Mouse (Mus musculus) embryonic facial prominence, embryonic 12.5 days (tissue): ENCODE results near the gene Gtpbp1. TPM values are rescaled to one million over a fixed set of nuclear protein-coding genes. Genes with fewer than 3 reads are reported as not detected.
A peak's percentile ranks its signal among the peaks of the same experiment; 100 is the strongest.

Experiments
- ATAC-seq: fragments of 200-750 bp; cut with Nextera tagmentation; 2 replicates; pipeline ENCODE4 v1.8.0; 2017; ENCODE audit not compliant: insufficient number of reproducible peaks, insufficient read depth, low FRiP score, low TSS enrichment
- H3K27ac ChIP-seq: fragments of 300-500 bp; sonication (generic); 2 replicates; pipeline ENCODE4 v1.5.1; 2016; ENCODE audit warnings: mild to moderate bottlenecking
- H3K27me3 ChIP-seq: fragments of 300-500 bp; sonication (generic); 2 replicates; pipeline ENCODE4 v1.6.1; 2016; ENCODE audit warnings: mild to moderate bottlenecking, moderate library complexity
- H3K36me3 ChIP-seq: fragments of 300-500 bp; sonication (generic); 2 replicates; pipeline ENCODE4 v1.6.1; 2016; ENCODE audit warnings: mild to moderate bottlenecking
- H3K4me1 ChIP-seq: fragments of 300-500 bp; sonication (generic); 2 replicates; pipeline ENCODE4 v1.6.1; 2016
- H3K4me2 ChIP-seq: fragments of 300-500 bp; sonication (generic); replicated peaks from 2 replicates; pipeline ENCODE4 v1.6.1; 2016; ENCODE audit warnings: mild to moderate bottlenecking, moderate library complexity
- H3K4me3 ChIP-seq: fragments of 300-500 bp; sonication (generic); 2 replicates; pipeline ENCODE4 v1.5.1; 2016; ENCODE audit warnings: mild to moderate bottlenecking
- H3K9ac ChIP-seq: fragments of 300-500 bp; sonication (generic); 2 replicates; pipeline ENCODE4 v1.6.1; 2016; ENCODE audit warnings: mild to moderate bottlenecking, moderate library complexity
- H3K9me3 ChIP-seq: fragments of 300-500 bp; sonication (generic); 2 replicates; pipeline ENCODE4 v1.6.1; 2016; ENCODE audit warnings: mild to moderate bottlenecking, moderate library complexity
- WGBS: fragments of 180-500 bp; shearing (Covaris S2); methylation state at CpG from one replicate; pipeline ENCODE4 v1.1.7; 2016; 5-methylcytosine and 5-hydroxymethylcytosine counted together
- polyA plus RNA-seq: library from polyadenylated mRNA; unstranded; fragments of >200 nt; fragmentation: Nextera tagmentation; extraction: Ambion mirVana; gene quantifications from 2 replicates; pipeline ENCODE4 v1.2.1, GENCODE M21; 2016

Gene Gtpbp1
- polyA plus RNA-seq, 1 experiment from 2014 or later = 41.5 TPM

DNA sequence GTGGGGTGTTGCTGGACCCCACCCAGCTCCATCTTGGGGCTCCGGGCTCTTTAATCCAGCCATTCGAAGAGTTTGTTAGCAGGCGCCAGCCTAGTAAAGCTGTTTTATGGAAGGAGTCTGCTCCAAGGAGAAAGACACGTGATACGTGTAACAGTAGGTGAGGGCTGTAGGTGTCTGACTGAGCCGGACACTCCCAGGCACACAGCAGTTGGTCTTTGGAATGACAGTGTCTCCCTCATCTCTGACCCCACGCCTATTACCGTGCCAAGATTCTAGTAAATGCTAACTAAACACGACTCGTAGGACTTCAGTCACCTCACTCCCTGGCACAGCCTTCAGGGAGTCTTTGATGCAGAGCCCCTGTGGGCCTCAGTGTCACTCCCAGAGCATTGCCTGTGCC lies 54.7 kb downstream of the Gtpbp1 start:
- no peak for ATAC-seq
- no peak overlapping the region for H3K4me3 ChIP-seq
- WGBS = 85% methylated on average over 10 of the region's 10 CpGs
- H3K9ac ChIP-seq = no peak overlapping the region; the same call in 1 of the 2 replicates
- H3K27ac ChIP-seq = no peak overlapping the region
- H3K27me3 ChIP-seq = no peaks in the 10 kb centered on the region
- no peak overlapping the region for H3K4me2 ChIP-seq
- H3K9me3 ChIP-seq = no peaks in the 10 kb centered on the region
- peaks cover 11% of the 10 kb centered on the region; the same call in 1 of the 2 replicates for H3K4me1 ChIP-seq
- no peaks in the 10 kb centered on the region for H3K36me3 ChIP-seq

- H3K4me3 ChIP-seq = no peak overlapping the region
- peaks cover 10% of the 10 kb centered on the region; the same call in 1 of the 2 replicates for H3K4me1 ChIP-seq
- no peak overlapping the region for H3K9ac ChIP-seq
- H3K4me2 ChIP-seq = no peak overlapping the region
- H3K27me3 ChIP-seq = no peaks in the 10 kb centered on the region
- no peaks in the 10 kb centered on the region for H3K36me3 ChIP-seq
- H3K9me3 ChIP-seq = no peaks in the 10 kb centered on the region
- no peak for ATAC-seq
- no peak overlapping the region for H3K27ac ChIP-seq
- 94% methylated on average over 5 of the region's 5 CpGs for WGBS
Observed at GRCm38 (mm10) chr15:79745883-79746282, 55.2 kb downstream of the Gtpbp1 start.

- H3K4me2 ChIP-seq = no peak overlapping the region
- WGBS = 50% methylated on average over 11 of the region's 11 CpGs
- H3K4me3 ChIP-seq = no peak overlapping the region
Observed at GRCm38 (mm10) chr15:79747998-79748397, 57.4 kb downstream of the Gtpbp1 start.

GRCm38 (mm10) chr15:79749162-79749561 lies 58.5 kb downstream of the Gtpbp1 start:
- H3K36me3 ChIP-seq = no peaks in the 10 kb centered on the region
- H3K4me1 ChIP-seq = no peaks in the 10 kb centered on the region
- no peak overlapping the region for H3K9ac ChIP-seq
- ATAC-seq = no peak
- H3K27ac ChIP-seq = no peak overlapping the region
- H3K27me3 ChIP-seq = no peaks in the 10 kb centered on the region
- 91% methylated on average over 7 of the region's 7 CpGs for WGBS
- no peak overlapping the region for H3K4me2 ChIP-seq
- H3K9me3 ChIP-seq = no peaks in the 10 kb centered on the region
- H3K4me3 ChIP-seq = no peak overlapping the region

More at GRCm38 (mm10) chr15:79747998-79748397, 57.4 kb downstream of the Gtpbp1 start:
- Histone ChIP-seq H3K36me3 (no peaks in the 10 kb centered on the region), H3K27me3 (no peaks in the 10 kb centered on the region), H3K9me3 (no peaks in the 10 kb centered on the region), H3K9ac (no peak overlapping the region), H3K4me1 (0 out of 2 replicates have a peak, but pooled peaks cover 2% of the 10 kb centered on the region), H3K27ac (no peak overlapping the region)
- ATAC-seq = no peak

- Histone ChIP-seq H3K36me3 (no peaks in the 10 kb centered on the region), H3K4me1 (no peaks in the 10 kb centered on the region), H3K27me3 (no peaks in the 10 kb centered on the region), H3K4me3 (no peak overlapping the region), H3K9ac (no peak overlapping the region), H3K9me3 (no peaks in the 10 kb centered on the region), H3K27ac (no peak overlapping the region), H3K4me2 (no peak overlapping the region)
- ATAC-seq = no peak
- WGBS = 87% methylated on average over 8 of the region's 8 CpGs
Observed at GRCm38 (mm10) chr15:79750266-79750665, 59.6 kb downstream of the Gtpbp1 start.

DNA sequence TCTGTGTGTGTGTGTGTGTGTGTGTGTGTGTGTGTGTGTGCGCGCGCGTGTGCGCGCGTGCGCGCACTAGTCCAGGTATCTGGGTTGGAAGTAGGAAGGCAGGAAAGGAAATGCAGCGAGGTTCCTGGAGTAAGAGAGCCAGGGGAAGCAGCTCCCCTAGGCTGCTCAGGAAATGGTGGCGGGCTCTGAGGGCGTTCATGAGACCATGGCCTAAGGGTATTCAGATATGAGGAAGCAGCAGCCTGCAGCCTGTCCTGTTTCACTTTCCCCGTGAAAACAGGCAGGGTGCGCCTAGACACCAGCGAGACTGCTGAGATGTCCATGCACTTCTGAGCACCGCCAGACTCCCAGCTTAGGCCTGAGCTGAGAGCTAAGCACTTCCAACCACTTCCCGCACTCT lies 61.1 kb downstream of the Gtpbp1 start:
- no peaks in the 10 kb centered on the region for H3K27me3 ChIP-seq
- no peak overlapping the region for H3K9ac ChIP-seq
- no peak overlapping the region for H3K4me2 ChIP-seq
- no peaks in the 10 kb centered on the region for H3K9me3 ChIP-seq
- ATAC-seq = no peak
- no peaks in the 10 kb centered on the region for H3K4me1 ChIP-seq
- H3K4me3 ChIP-seq = no peak overlapping the region
- 77% methylated on average over 17 of the region's 17 CpGs for WGBS
- H3K36me3 ChIP-seq = no peaks in the 10 kb centered on the region
- H3K27ac ChIP-seq = no peak overlapping the region

- Histone ChIP-seq H3K9ac (no peak overlapping the region), H3K9me3 (no peaks in the 10 kb centered on the region), H3K4me2 (no peak overlapping the region), H3K4me1 (no peaks in the 10 kb centered on the region), H3K27me3 (no peaks in the 10 kb centered on the region), H3K36me3 (no peaks in the 10 kb centered on the region), H3K4me3 (no peak overlapping the region), H3K27ac (no peak overlapping the region)
- 21% methylated on average over 11 of the region's 11 CpGs for WGBS
- ATAC-seq = no peak
Observed at GRCm38 (mm10) chr15:79752742-79753419, 62.2 kb downstream of the Gtpbp1 start.

GRCm38 (mm10) chr15:79753420-79753752 lies 62.7 kb downstream of the Gtpbp1 start:
- H3K27ac ChIP-seq = no peak overlapping the region
- 81% methylated on average over 3 of the region's 3 CpGs for WGBS

DNA sequence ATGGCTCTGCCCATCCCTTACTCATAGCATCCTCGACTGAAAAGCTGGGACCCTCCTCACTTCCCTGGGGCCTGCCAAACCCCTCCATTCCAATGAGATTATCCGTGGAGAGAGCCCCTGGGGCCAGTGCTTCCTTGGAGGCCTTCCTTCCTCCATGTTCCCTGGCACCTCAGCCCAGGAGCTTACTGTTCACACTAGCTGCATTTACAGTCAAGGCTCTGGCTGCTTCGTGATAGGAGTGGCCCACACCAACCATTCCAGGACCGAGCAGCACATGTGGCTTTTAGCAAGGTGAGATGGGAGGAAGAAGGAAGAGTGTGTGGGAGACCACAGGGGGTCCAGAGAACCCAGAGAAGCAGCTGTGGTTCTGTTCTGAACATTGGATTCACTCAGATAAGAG lies 63.2 kb downstream of the Gtpbp1 start:
- Histone ChIP-seq H3K9ac (peak overlapping the region; percentile 5; the same call in 1 of the 2 replicates), H3K9me3 (no peaks in the 10 kb centered on the region), H3K4me1 (no peaks in the 10 kb centered on the region), H3K36me3 (no peaks in the 10 kb centered on the region), H3K4me3 (no peak overlapping the region), H3K4me2 (no peak overlapping the region), H3K27ac (no peak overlapping the region), H3K27me3 (no peaks in the 10 kb centered on the region)
- WGBS = 62% methylated on average over 4 of the region's 4 CpGs
- no peak for ATAC-seq

More at GRCm38 (mm10) chr15:79753420-79753752, 62.7 kb downstream of the Gtpbp1 start:
- Histone ChIP-seq H3K27me3 (no peaks in the 10 kb centered on the region), H3K36me3 (no peaks in the 10 kb centered on the region), H3K4me3 (no peak overlapping the region), H3K9me3 (no peaks in the 10 kb centered on the region), H3K4me2 (no peak overlapping the region), H3K9ac (no peak overlapping the region), H3K4me1 (no peaks in the 10 kb centered on the region)
- ATAC-seq = no peak

DNA sequence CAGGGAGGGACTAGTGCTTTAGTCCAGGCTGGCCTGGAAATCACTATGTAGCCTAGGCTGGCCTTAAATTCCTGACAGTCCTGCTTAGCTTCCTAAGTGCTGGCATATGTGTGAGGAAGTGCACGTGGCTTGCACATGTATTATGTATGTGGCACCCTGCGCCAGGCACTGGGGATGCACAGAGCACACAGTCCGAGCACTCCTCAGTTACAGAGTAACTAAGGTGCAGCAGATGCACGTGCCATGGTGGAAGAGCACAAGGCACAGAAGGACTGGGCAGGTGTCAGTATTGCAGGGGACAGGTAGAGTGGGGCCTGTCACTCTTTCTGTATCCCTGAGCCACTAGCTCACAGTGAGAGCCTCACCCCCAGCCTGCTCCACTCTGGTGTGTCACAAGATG lies 64.5 kb downstream of the Gtpbp1 start:
- no peak overlapping the region for H3K4me2 ChIP-seq
- no peak overlapping the region for H3K9ac ChIP-seq
- H3K27me3 ChIP-seq = no peaks in the 10 kb centered on the region
- H3K4me3 ChIP-seq = no peak overlapping the region
- no peaks in the 10 kb centered on the region for H3K9me3 ChIP-seq
- 86% methylated on average over 4 of the region's 4 CpGs for WGBS
- H3K36me3 ChIP-seq = no peaks in the 10 kb centered on the region
- ATAC-seq = no peak
- no peak overlapping the region for H3K27ac ChIP-seq
- no peaks in the 10 kb centered on the region for H3K4me1 ChIP-seq

DNA sequence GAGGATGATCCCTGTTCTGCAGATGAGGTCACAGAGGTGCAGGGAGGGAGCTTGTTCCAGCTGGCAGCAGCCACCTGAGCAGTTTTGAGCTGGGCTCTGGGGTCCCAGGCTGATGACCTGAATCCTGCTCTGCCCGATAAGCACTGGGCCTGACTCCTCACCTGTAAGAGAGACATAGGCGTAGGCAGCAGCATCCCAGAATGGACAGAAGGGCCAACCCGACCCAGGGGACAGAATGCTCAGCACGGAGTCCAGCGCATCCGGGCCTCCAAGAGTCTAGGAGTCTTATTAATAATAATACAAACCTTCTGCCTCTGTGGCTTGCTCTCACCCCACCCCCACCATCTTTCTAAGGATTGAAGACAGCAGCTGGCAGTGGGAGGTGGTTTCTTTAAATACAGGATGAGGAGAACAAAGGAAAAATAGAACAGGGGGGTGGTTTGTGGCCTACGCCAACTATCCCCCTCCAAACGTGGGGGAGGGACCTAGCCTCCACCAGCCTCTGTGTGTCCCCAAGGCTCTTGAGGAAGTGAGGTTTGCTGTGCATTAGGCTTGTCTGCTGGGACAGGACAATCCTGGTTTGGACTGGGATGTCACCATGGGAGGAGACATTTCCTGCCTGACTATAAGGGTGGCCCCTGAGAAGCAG lies 65.5 kb downstream of the Gtpbp1 start:
- Histone ChIP-seq H3K27me3 (no peaks in the 10 kb centered on the region), H3K4me3 (no peak overlapping the region), H3K27ac (peak overlapping the region; percentile 5; the same call in 1 of the 2 replicates), H3K4me2 (no peak overlapping the region), H3K4me1 (no peaks in the 10 kb centered on the region), H3K9ac (no peak overlapping the region), H3K36me3 (no peaks in the 10 kb centered on the region), H3K9me3 (no peaks in the 10 kb centered on the region)
- ATAC-seq = no peak
- 65% methylated on average over 8 of the region's 8 CpGs for WGBS

GRCm38 (mm10) chr15:79757118-79757517 lies 66.5 kb downstream of the Gtpbp1 start:
- no peaks in the 10 kb centered on the region for H3K9me3 ChIP-seq
- no peak for ATAC-seq
- H3K36me3 ChIP-seq = peaks cover 4% of the 10 kb centered on the region; the same call in 1 of the 2 replicates
- WGBS = 93% methylated on average over 3 of the region's 3 CpGs
- no peaks in the 10 kb centered on the region for H3K27me3 ChIP-seq
- no peak overlapping the region for H3K4me3 ChIP-seq
- 0 out of 2 replicates have a peak overlapping the region, but pooled peaks have one; percentile 5 for H3K27ac ChIP-seq
- no peaks in the 10 kb centered on the region for H3K4me1 ChIP-seq
- H3K9ac ChIP-seq = no peak overlapping the region
- H3K4me2 ChIP-seq = no peak overlapping the region
